Mouse (Mus musculus) kidney, embryonic 16.5 days (tissue): ENCODE results near the gene Olfml3. TPM values are rescaled to one million over a fixed set of nuclear protein-coding genes. Genes with fewer than 3 reads are reported as not detected.
A peak's percentile ranks its signal among the peaks of the same experiment; 100 is the strongest.

Experiments
- ATAC-seq: fragments of 200-750 bp; cut with Nextera tagmentation; 2 replicates; pipeline ENCODE4 v1.8.0; 2017; ENCODE audit warnings: moderate TSS enrichment; ENCODE audit not compliant: low FRiP score, low TSS enrichment
- H3K27ac ChIP-seq: fragments of 300-500 bp; sonication (generic); 2 replicates; pipeline ENCODE4 v1.5.1; 2014; ENCODE audit warnings: low read length
- H3K27me3 ChIP-seq: fragments of 300-500 bp; sonication (generic); 2 replicates; pipeline ENCODE4 v1.6.1; 2014; ENCODE audit warnings: low read length, control low read depth, mixed read lengths; ENCODE audit not compliant: insufficient read depth
- H3K36me3 ChIP-seq: fragments of 300-500 bp; sonication (generic); 2 replicates; pipeline ENCODE4 v1.6.1; 2014; ENCODE audit warnings: low read length, control low read depth, mixed read lengths; ENCODE audit not compliant: insufficient read depth
- H3K4me1 ChIP-seq: fragments of 300-500 bp; sonication (generic); 2 replicates; pipeline ENCODE4 v1.6.1; 2014; ENCODE audit warnings: low read length, control low read depth, mixed read lengths; ENCODE audit not compliant: insufficient read depth
- H3K4me2 ChIP-seq: fragments of 300-500 bp; sonication (generic); replicated peaks from 2 replicates; pipeline ENCODE4 v1.6.1; 2014; ENCODE audit warnings: low read depth, low read length
- H3K4me3 ChIP-seq: fragments of 300-500 bp; sonication (generic); 2 replicates; pipeline ENCODE4 v1.5.1; 2014; ENCODE audit warnings: mild to moderate bottlenecking, low read length
- H3K9ac ChIP-seq: fragments of 300-500 bp; sonication (generic); replicated peaks from 2 replicates; pipeline ENCODE4 v1.6.1; 2014; ENCODE audit warnings: low read length
- H3K9me3 ChIP-seq: fragments of 300-500 bp; sonication (generic); 2 replicates; pipeline ENCODE4 v1.6.1; 2016; ENCODE audit warnings: low read length, control low read depth
- WGBS: fragments of 180-500 bp; shearing (Covaris S2); extraction: QIAGEN DNeasy Blood & Tissue Kit; methylation state at CpG from one replicate; pipeline ENCODE4 v1.1.7; 2014; 5-methylcytosine and 5-hydroxymethylcytosine counted together
- polyA plus RNA-seq: library from polyadenylated mRNA; unstranded; fragments of >200 nt; fragmentation: Nextera tagmentation; extraction: Ambion mirVana; gene quantifications from 2 replicates; pipeline ENCODE4 v1.2.1, GENCODE M21; 2015

Gene Olfml3
- polyA plus RNA-seq, 1 experiment from 2014 or later: 63.8 TPM

GRCm38 (mm10) chr3:103683966-103684319 is 53.9 kb downstream of the Olfml3 start:
- no peaks in the 10 kb centered on the region for H3K9me3 ChIP-seq
- no peak for ATAC-seq
- H3K36me3 ChIP-seq: no peaks in the 10 kb centered on the region
- no peak overlapping the region for H3K4me2 ChIP-seq
- H3K27ac ChIP-seq: no peak overlapping the region
- 26% methylated on average over 5 of the region's 5 CpGs for WGBS
- peaks cover 11% of the 10 kb centered on the region for H3K4me1 ChIP-seq
- no peak overlapping the region for H3K9ac ChIP-seq
- H3K4me3 ChIP-seq: no peak overlapping the region
- H3K27me3 ChIP-seq: no peaks in the 10 kb centered on the region

GRCm38 (mm10) chr3:103683234-103683965 is 54.4 kb downstream of the Olfml3 start:
- WGBS: 2% methylated on average over 21 of the region's 21 CpGs
- Histone ChIP-seq H3K27me3 (no peaks in the 10 kb centered on the region), H3K4me1 (peaks cover 11% of the 10 kb centered on the region), H3K9ac (no peak overlapping the region; the same call in 1 of the 2 replicates), H3K36me3 (no peaks in the 10 kb centered on the region), H3K4me3 (peak overlapping the region; percentile 18; the same call in 1 of the 2 replicates), H3K27ac (no peak overlapping the region), H3K9me3 (no peaks in the 10 kb centered on the region), H3K4me2 (peak overlapping the region; percentile 45)
- ATAC-seq: peak; percentile 61

DNA sequence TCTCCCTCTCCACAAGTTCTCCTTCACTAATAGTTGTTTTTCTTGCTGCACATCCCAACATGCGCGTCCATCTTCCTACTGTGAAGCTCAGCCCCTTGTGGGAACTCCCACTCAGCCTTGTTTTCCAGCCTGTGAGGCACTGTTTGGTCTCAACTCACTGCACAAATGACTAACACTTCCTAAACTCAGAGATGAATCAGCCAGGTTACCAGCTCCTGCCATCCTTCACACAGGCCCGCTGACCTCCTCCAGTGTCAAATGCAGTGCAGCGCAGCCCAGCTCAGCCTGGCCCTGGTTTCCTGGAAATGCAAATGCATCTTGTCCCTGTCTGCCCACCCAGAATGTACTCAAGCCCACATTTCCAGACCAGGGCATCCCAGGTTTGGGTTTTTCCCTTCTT is 55.3 kb downstream of the Olfml3 start:
- ATAC-seq: peak; percentile 64

GRCm38 (mm10) chr3:103678811-103679210 is 59.0 kb downstream of the Olfml3 start:
- 23% methylated on average over 6 of the region's 6 CpGs for WGBS
- H3K4me3 ChIP-seq: no peak overlapping the region
- no peaks in the 10 kb centered on the region for H3K9me3 ChIP-seq
- H3K27ac ChIP-seq: no peak overlapping the region
- no peak overlapping the region for H3K4me2 ChIP-seq
- H3K4me1 ChIP-seq: peaks cover 9% of the 10 kb centered on the region
- ATAC-seq: no peak
- H3K9ac ChIP-seq: no peak overlapping the region
- H3K36me3 ChIP-seq: no peaks in the 10 kb centered on the region
- H3K27me3 ChIP-seq: no peaks in the 10 kb centered on the region

More for the DNA sequence above, 55.3 kb downstream of the Olfml3 start:
- Histone ChIP-seq H3K9ac (no peak overlapping the region), H3K27ac (no peak overlapping the region), H3K36me3 (no peaks in the 10 kb centered on the region), H3K4me2 (no peak overlapping the region), H3K9me3 (no peaks in the 10 kb centered on the region), H3K4me1 (peaks cover 11% of the 10 kb centered on the region), H3K4me3 (no peak overlapping the region), H3K27me3 (no peaks in the 10 kb centered on the region)
- 26% methylated on average over 4 of the region's 4 CpGs for WGBS

- Histone ChIP-seq H3K36me3 (no peaks in the 10 kb centered on the region), H3K9ac (no peak overlapping the region), H3K27me3 (no peaks in the 10 kb centered on the region), H3K4me1 (no peaks in the 10 kb centered on the region), H3K27ac (no peak overlapping the region), H3K4me2 (no peak overlapping the region), H3K9me3 (0 out of 2 replicates have a peak, but pooled peaks cover 2% of the 10 kb centered on the region), H3K4me3 (no peak overlapping the region)
- no peak for ATAC-seq
- WGBS: 29% methylated on average over 7 of the region's 7 CpGs
Observed at GRCm38 (mm10) chr3:103672716-103673115, 65.1 kb downstream of the Olfml3 start.

Other genes starting within 250 kb of the Olfml3 start
- gene Syt6, start 162.8 kb downstream of the Olfml3 start, polyA plus RNA-seq: 0.10 and 0.17 TPM in 2 replicates
- 0.15 and 0.39 TPM in 2 replicates for gene Atg4a-ps, start 91.9 kb downstream of the Olfml3 start, polyA plus RNA-seq
- not detected in 2 replicates for gene Gm10964, start 1.4 kb upstream of the Olfml3 start, polyA plus RNA-seq
- gene Hipk1, start 53.6 kb upstream of the Olfml3 start, polyA plus RNA-seq: 10.3 and 11.3 TPM in 2 replicates
- 29.8 and 31.2 TPM in 2 replicates for gene Dclre1b, start 71.4 kb upstream of the Olfml3 start, polyA plus RNA-seq
- gene Ap4b1, start 71.5 kb upstream of the Olfml3 start, polyA plus RNA-seq: 22.3 and 22.8 TPM in 2 replicates
- 0.11 TPM in 1 of 2 replicates, not detected in the other for gene Gm43064, start 71.6 kb upstream of the Olfml3 start, polyA plus RNA-seq
- 0.14 TPM in 1 of 2 replicates, not detected in the other for gene Bcl2l15, start 94.6 kb upstream of the Olfml3 start, polyA plus RNA-seq
- 0.80 and 0.82 TPM in 2 replicates for gene Ptpn22, start 121.8 kb upstream of the Olfml3 start, polyA plus RNA-seq
- 8.9 TPM in 2 replicates for gene Rsbn1, start 176.1 kb upstream of the Olfml3 start, polyA plus RNA-seq
- 25.9 and 26.8 TPM in 2 replicates for gene Phtf1, start 230.1 kb upstream of the Olfml3 start, polyA plus RNA-seq